ENCODE assay signal across 8 mouse cellular contexts in the genomic region with DNA sequence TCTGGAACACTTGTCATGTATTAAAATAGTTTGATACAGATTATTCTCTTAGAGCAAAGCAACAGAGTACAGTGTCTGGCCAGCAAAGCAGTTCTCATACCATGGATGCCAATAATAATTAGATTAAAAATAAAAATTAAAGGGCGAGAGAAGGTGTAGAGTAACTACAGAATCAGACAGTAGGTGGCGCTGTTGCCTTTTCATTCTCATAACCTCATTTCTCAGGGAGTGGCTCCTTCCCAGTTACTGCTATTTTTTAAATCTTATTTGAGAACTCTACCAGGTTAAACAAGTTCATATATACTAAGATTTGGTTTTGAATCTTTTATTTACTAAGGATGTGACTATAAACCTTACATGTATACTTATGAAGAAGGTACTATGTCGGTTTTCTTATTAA.
DNase-seq lines count a peak whose midpoint lies in the region; ATAC-seq and TF ChIP-seq lines count a peak whose summit lies in the region.

No protein-coding gene starts in this region.

- no peak overlapping the region for H3K4me3 ChIP-seq in neural tube, embryonic 15.5 days (replicated peaks)
- H3K4me3 ChIP-seq in kidney, embryonic 15.5 days (replicated peaks): no peak overlapping the region
- H3K4me3 ChIP-seq in liver, postnatal 0 days (ENCODE audit: low read depth, low read length): no peak overlapping the region

- no peaks in the 10 kb centered on the region for H3K27me3 ChIP-seq in neural tube, embryonic 15.5 days (replicated peaks)
- no peaks in the 10 kb centered on the region for H3K27me3 ChIP-seq in kidney, embryonic 15.5 days
- no peaks in the 10 kb centered on the region for H3K27me3 ChIP-seq in liver, postnatal 0 days (ENCODE audit: insufficient read depth, low read length)

- no peaks in the 10 kb centered on the region for H3K9me3 ChIP-seq in neural tube, embryonic 15.5 days (replicated peaks)
- no peaks in the 10 kb centered on the region for H3K9me3 ChIP-seq in kidney, embryonic 15.5 days (replicated peaks)
- H3K9me3 ChIP-seq in liver, postnatal 0 days (ENCODE audit: low read length): no peaks in the 10 kb centered on the region

- H3K4me1 ChIP-seq in neural tube, embryonic 15.5 days: no peaks in the 10 kb centered on the region
- no peaks in the 10 kb centered on the region for H3K4me1 ChIP-seq in kidney, embryonic 15.5 days
- H3K4me1 ChIP-seq in liver, postnatal 0 days (ENCODE audit: insufficient read depth): no peaks in the 10 kb centered on the region

- 28% methylated on average over 3 of the region's 3 CpGs for WGBS in neural tube, embryonic 15.5 days
- 30% methylated on average over 3 of the region's 3 CpGs for WGBS in kidney, embryonic 15.5 days
- WGBS in liver, postnatal 0 days (ENCODE audit: insufficient replicate concordance): 25% methylated on average over 3 of the region's 3 CpGs

- H3K9ac ChIP-seq in neural tube, embryonic 15.5 days (replicated peaks): no peak overlapping the region
- H3K9ac ChIP-seq in kidney, embryonic 15.5 days: no peak overlapping the region
- H3K9ac ChIP-seq in liver, postnatal 0 days (replicated peaks): no peak overlapping the region

- H3K27ac ChIP-seq in neural tube, embryonic 15.5 days (replicated peaks): no peak overlapping the region
- H3K27ac ChIP-seq in kidney, embryonic 15.5 days: no peak overlapping the region
- H3K27ac ChIP-seq in liver, postnatal 0 days (ENCODE audit: low read depth): no peak overlapping the region

- no peak overlapping the region for H3K4me2 ChIP-seq in neural tube, embryonic 15.5 days
- no peak overlapping the region for H3K4me2 ChIP-seq in kidney, embryonic 15.5 days
- H3K4me2 ChIP-seq in liver, postnatal 0 days (ENCODE audit: low read depth, low read length): no peak overlapping the region

- TF ChIP-seq CTCF in liver, postnatal 0 days (IDR thresholded peaks at IDR 0.05; ENCODE audit: low read depth): peak; percentile 68

- DNase-seq in neural tube, embryonic 10.5 days (ENCODE audit: extremely low spot score, low spot score): peak; percentile 36
- peak; percentile 46 for DNase-seq in ZHBTc4 (ENCODE audit: low read depth, low spot score)
- peak; percentile 79 for DNase-seq in embryo, embryonic 10.5 days (ENCODE audit: low spot score)
- DNase-seq in liver, postnatal 0 days: peak; percentile 33
- peak; percentile 61 to 80 for DNase-seq in right cerebral cortex, postnatal 10 days (ENCODE audit: low spot score in 2 of 2)
- DNase-seq in thymus, postnatal 25 days: no peak

- no peaks in the 10 kb centered on the region for H3K36me3 ChIP-seq in neural tube, embryonic 15.5 days
- H3K36me3 ChIP-seq in kidney, embryonic 15.5 days: no peaks in the 10 kb centered on the region
- no peaks in the 10 kb centered on the region for H3K36me3 ChIP-seq in liver, postnatal 0 days (replicated peaks; ENCODE audit: insufficient read depth, low read length)

- TF ChIP-seq EP300 in liver, postnatal 0 days (IDR thresholded peaks at IDR 0.05; ENCODE audit: low read depth): no peak

- ATAC-seq in neural tube, embryonic 15.5 days (ENCODE audit: low FRiP score): no peak
- 0 out of 2 replicates have a peak, but pooled peaks have one; percentile 18 for ATAC-seq in kidney, embryonic 15.5 days (replicated peaks; ENCODE audit: low FRiP score)
- no peak for ATAC-seq in liver, postnatal 0 days
